Mouse (Mus musculus) ES-Bruce4 (cell line): ENCODE measurements around the gene Aifm3. TPM values are rescaled to one million over a fixed set of nuclear protein-coding genes. Genes with fewer than 3 reads are reported as not detected.
"Not testable (repeated sequence)": the region's sequence is repeated elsewhere in the genome, so short reads cannot be mapped to it uniquely, and the experiment has no call there.

Experiments
- H3K27ac ChIP-seq: 2 replicates; pipeline ENCODE4 v1.5.1; 2012; ENCODE audit warnings: low read length, inconsistent platforms; ENCODE audit not compliant: insufficient read depth
- H3K27me3 ChIP-seq: 2 replicates; pipeline ENCODE4 v1.6.1; 2012; ENCODE audit warnings: mild to moderate bottlenecking, low read length, inconsistent platforms; ENCODE audit not compliant: control insufficient read depth, poor library complexity, insufficient read depth, severe bottlenecking
- H3K36me3 ChIP-seq: 2 replicates; pipeline ENCODE4 v1.6.1; 2012; ENCODE audit warnings: inconsistent platforms, mild to moderate bottlenecking, low read length, moderate library complexity; ENCODE audit not compliant: control insufficient read depth, poor library complexity, insufficient read depth, severe bottlenecking
- H3K4me1 ChIP-seq: one replicate; pipeline ENCODE4 v1.8.1; 2011; ENCODE audit warnings: low read length; ENCODE audit not compliant: control insufficient read depth, insufficient read depth
- H3K4me3 ChIP-seq: 2 replicates; pipeline ENCODE4 v1.5.1; 2011; ENCODE audit warnings: low read depth, mild to moderate bottlenecking, low read length
- H3K9ac ChIP-seq: 2 replicates; pipeline ENCODE4 v1.6.1; 2012; ENCODE audit warnings: low read depth, mild to moderate bottlenecking, inconsistent platforms; ENCODE audit not compliant: poor library complexity, severe bottlenecking
- H3K9me3 ChIP-seq: replicated peaks from 2 replicates; pipeline ENCODE4 v1.6.1; 2012; ENCODE audit warnings: mild to moderate bottlenecking, low read length, inconsistent platforms; ENCODE audit not compliant: control insufficient read depth, poor library complexity, insufficient read depth, severe bottlenecking
- CTCF ChIP-seq: IDR thresholded peaks from one replicate; pipeline ENCODE4 v1.8.1; 2011; ENCODE audit warnings: low read depth, low read length
- EP300 ChIP-seq: IDR thresholded peaks from 2 replicates; pipeline ENCODE4 v1.6.1; 2011; ENCODE audit warnings: low read depth, low read length; ENCODE audit not compliant: insufficient read depth
- POLR2A ChIP-seq: IDR thresholded peaks from one replicate; pipeline ENCODE4 v1.8.1; 2011; ENCODE audit warnings: low read length; ENCODE audit not compliant: insufficient read depth
- polyA plus RNA-seq: library from polyadenylated mRNA; stranded (reverse); fragments of >200 nt; gene quantifications from 2 replicates; pipeline ENCODE4 v1.2.4, GENCODE M21; 2011; ENCODE audit warnings: low read depth; ENCODE audit not compliant: missing spikeins, insufficient read depth, insufficient read length

Aifm3 gene
- polyA plus RNA-seq, 1 experiment = 6.4 TPM

GRCm38 (mm10) chr16:17491896-17492561 is 2.6 kb downstream of the Aifm3 start:
- no peak for TF ChIP-seq POLR2A
- no peak for TF ChIP-seq CTCF
- TF ChIP-seq EP300 = no peak
- no peak overlapping the region for H3K9ac ChIP-seq

DNA sequence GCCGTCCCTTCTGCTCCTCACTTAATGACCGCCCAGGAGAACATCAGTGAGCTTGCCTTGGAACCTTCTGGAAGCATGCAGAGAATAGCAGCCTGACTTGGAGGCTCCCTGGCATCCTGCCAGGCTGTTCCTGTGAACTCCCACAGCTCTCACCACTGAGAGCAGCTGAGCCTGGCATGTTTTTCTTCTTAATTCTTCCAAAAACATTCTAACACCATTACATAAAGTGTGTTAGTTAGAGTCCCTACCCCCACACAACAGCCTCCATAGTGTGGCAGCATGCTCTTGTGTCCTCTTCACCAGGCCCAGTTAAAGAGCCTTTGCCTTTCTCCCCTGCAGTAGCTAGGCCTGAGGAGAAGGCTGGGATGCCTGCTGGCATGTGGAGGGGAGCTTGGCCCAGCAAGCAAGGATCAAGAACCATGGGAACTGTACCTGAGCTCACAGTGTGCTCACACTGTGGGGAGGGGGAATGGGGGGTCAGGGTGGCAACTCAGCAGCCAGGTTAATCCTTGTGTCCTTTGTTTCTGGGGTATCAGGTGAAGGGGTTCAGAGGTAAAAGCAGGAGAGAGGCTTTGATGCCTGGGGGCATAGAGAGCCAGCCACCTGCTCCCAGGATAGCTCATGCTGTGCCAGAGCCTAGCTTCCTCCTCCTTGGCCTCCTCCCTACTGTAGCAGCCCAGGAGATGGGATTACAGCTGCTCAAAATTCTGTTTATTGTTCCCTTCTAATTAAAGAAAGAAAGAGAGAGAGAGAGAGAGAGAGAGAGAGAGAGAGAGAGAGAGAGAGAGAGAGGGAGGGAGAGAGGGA is 7.3 kb downstream of the Aifm3 start:
- Histone ChIP-seq H3K27me3 (no peaks in the 10 kb centered on the region), H3K9ac (no peak overlapping the region), H3K4me3 (no peak overlapping the region), H3K27ac (no peak overlapping the region), H3K9me3 (no peaks in the 10 kb centered on the region), H3K4me1 (no peaks in the 10 kb centered on the region), H3K36me3 (no peaks in the 10 kb centered on the region)
- TF ChIP-seq POLR2A = no peak
- no peak for TF ChIP-seq CTCF

More at GRCm38 (mm10) chr16:17491896-17492561, 2.6 kb downstream of the Aifm3 start:
- Histone ChIP-seq H3K27me3 (no peaks in the 10 kb centered on the region), H3K27ac (no peak overlapping the region), H3K36me3 (no peaks in the 10 kb centered on the region), H3K4me1 (peaks cover 1% of the 10 kb centered on the region), H3K9me3 (no peaks in the 10 kb centered on the region), H3K4me3 (no peak overlapping the region)

GRCm38 (mm10) chr16:17499249-17499883 is 10.0 kb downstream of the Aifm3 start:
- no peak for TF ChIP-seq EP300
- no peak for TF ChIP-seq POLR2A
- no peak for TF ChIP-seq CTCF
- Histone ChIP-seq H3K9ac (no peak overlapping the region), H3K4me1 (no peaks in the 10 kb centered on the region), H3K9me3 (no peaks in the 10 kb centered on the region), H3K27ac (no peak overlapping the region), H3K4me3 (no peak overlapping the region), H3K27me3 (no peaks in the 10 kb centered on the region), H3K36me3 (no peaks in the 10 kb centered on the region)

GRCm38 (mm10) chr16:17502681-17503080 is 13.3 kb downstream of the Aifm3 start:
- no peaks in the 10 kb centered on the region for H3K9me3 ChIP-seq
- no peaks in the 10 kb centered on the region for H3K27me3 ChIP-seq
- no peak for TF ChIP-seq POLR2A
- no peak overlapping the region for H3K4me3 ChIP-seq
- no peaks in the 10 kb centered on the region for H3K36me3 ChIP-seq
- H3K9ac ChIP-seq = no peak overlapping the region
- no peak overlapping the region for H3K27ac ChIP-seq
- no peaks in the 10 kb centered on the region for H3K4me1 ChIP-seq

DNA sequence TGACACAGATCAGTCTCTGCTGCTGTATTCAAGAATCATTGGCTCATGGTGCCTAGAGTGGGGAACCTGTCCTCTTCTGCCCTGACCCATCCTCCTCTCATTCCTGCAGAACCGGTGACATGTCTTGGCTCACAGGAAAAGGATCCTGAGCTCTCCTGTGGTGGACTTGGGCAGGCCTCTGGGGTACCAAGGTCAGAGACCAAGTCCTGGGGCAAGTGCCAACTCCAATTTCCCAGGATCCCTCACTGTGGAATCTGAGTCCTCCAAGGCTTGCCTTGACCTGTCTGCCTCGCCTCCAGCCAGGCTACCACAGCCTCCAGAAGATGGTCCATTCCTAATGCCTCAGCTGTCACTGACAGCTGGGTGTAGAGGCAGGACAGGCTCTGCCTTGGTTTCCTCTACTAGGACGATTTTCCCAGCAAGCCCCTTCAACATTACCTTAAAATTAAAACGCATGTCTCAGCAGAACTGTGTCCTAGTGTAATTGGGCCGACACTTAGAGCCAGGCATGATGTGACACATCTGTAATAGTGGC is 17.7 kb downstream of the Aifm3 start:
- H3K9me3 ChIP-seq = no peaks in the 10 kb centered on the region
- no peak overlapping the region for H3K9ac ChIP-seq
- H3K4me1 ChIP-seq = no peaks in the 10 kb centered on the region
- no peak overlapping the region for H3K4me3 ChIP-seq
- H3K27ac ChIP-seq = no peak overlapping the region
- no peaks in the 10 kb centered on the region for H3K27me3 ChIP-seq
- H3K36me3 ChIP-seq = no peaks in the 10 kb centered on the region
- TF ChIP-seq EP300 (no peak), CTCF (no peak), POLR2A (no peak)

DNA sequence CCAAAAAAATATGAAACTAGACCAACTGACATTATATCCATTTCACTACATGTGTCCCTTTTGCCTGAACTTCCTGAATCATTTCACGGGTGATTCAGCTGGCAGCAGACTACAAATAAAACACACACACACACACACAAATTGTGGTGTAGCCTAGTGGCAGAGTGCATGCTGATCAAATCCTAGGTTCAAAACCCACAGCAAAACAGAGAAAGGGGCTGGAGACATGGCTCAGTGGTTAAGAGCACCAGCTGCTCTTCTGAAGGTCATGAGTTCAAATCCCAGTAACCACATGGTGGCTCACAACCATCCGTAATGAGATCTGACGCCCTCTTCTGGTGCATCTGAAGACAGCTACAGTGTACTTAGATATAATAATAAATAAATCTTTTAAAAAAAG is 18.6 kb downstream of the Aifm3 start:
- not testable (repeated sequence) for H3K36me3 ChIP-seq, H3K4me1 ChIP-seq, H3K9me3 ChIP-seq, H3K27me3 ChIP-seq
- peak overlapping the region; percentile 96 for H3K4me3 ChIP-seq
- peak overlapping the region; percentile 76; the same call in 1 of the 2 replicates for H3K27ac ChIP-seq
- peak overlapping the region; percentile 62 for H3K9ac ChIP-seq
